Mouse (Mus musculus): ENCODE measurements around the gene Lrrc3.
A peak's percentile ranks its signal among the peaks of the same experiment; 100 is the strongest.
"Not testable (repeated sequence)": the region's sequence is repeated elsewhere in the genome, so short reads cannot be mapped to it uniquely, and the experiment has no call there.

Gene Lrrc3

GRCm38 (mm10) chr10:77902211-77902893 is at the start of gene Lrrc3:
TSS of gene Lrrc3 (minus strand) at chr10:77902536.
- peak in 1 of 2 experiments; percentile 16 for DNase-seq (ENCODE audit: low spot score in 2 of 2)

- not testable (repeated sequence) for DNase-seq (ENCODE audit: low spot score in 2 of 2)
Observed at GRCm38 (mm10) chr10:77950468-77950867, 48.1 kb upstream of the Lrrc3 start.

- no peak for DNase-seq (ENCODE audit: low spot score in 2 of 2)
Observed at GRCm38 (mm10) chr10:77939685-77940084, 37.3 kb upstream of the Lrrc3 start.

- no peak for DNase-seq (ENCODE audit: low spot score in 2 of 2)
Observed at GRCm38 (mm10) chr10:77927375-77927774, 25.0 kb upstream of the Lrrc3 start.

- peak; percentile 47 to 67 for DNase-seq (ENCODE audit: low spot score in 2 of 2)
Observed at GRCm38 (mm10) chr10:77926140-77926539, 23.8 kb upstream of the Lrrc3 start.

- no peak for DNase-seq (ENCODE audit: low spot score in 2 of 2)
Observed at GRCm38 (mm10) chr10:77922681-77923080, 20.3 kb upstream of the Lrrc3 start.

GRCm38 (mm10) chr10:77921009-77921408 is 18.7 kb upstream of the Lrrc3 start:
- no peak for DNase-seq (ENCODE audit: low spot score in 2 of 2)

- DNase-seq (ENCODE audit: low spot score in 2 of 2): peak; percentile 38 to 57
Observed at GRCm38 (mm10) chr10:77916636-77917335, 14.4 kb upstream of the Lrrc3 start.

GRCm38 (mm10) chr10:77913292-77913691 is 11.0 kb upstream of the Lrrc3 start:
- no peak for DNase-seq (ENCODE audit: low spot score in 2 of 2)

- DNase-seq (ENCODE audit: low spot score in 2 of 2): no peak
Observed at GRCm38 (mm10) chr10:77912605-77913004, 10.3 kb upstream of the Lrrc3 start.

- DNase-seq (ENCODE audit: low spot score in 2 of 2): peak in 1 of 2 experiments; percentile 37
Observed at GRCm38 (mm10) chr10:77902894-77903715, 769 bp upstream of the Lrrc3 start.

- no peak for DNase-seq (ENCODE audit: low spot score in 2 of 2)
Observed at GRCm38 (mm10) chr10:77901871-77902210, 495 bp downstream of the Lrrc3 start.

GRCm38 (mm10) chr10:77900903-77901818 is 1.2 kb downstream of the Lrrc3 start:
- no peak for DNase-seq (ENCODE audit: low spot score in 2 of 2)

- no peak for DNase-seq (ENCODE audit: low spot score in 2 of 2)
Observed at GRCm38 (mm10) chr10:77900126-77900525, 2.2 kb downstream of the Lrrc3 start.

GRCm38 (mm10) chr10:77895562-77895961 is 6.8 kb downstream of the Lrrc3 start:
- no peak for DNase-seq (ENCODE audit: low spot score in 2 of 2)

GRCm38 (mm10) chr10:77890987-77891565 is 11.3 kb downstream of the Lrrc3 start:
- no peak for DNase-seq (ENCODE audit: low spot score in 2 of 2)

- no peak for DNase-seq (ENCODE audit: low spot score in 2 of 2)
Observed at GRCm38 (mm10) chr10:77886007-77886747, 16.2 kb downstream of the Lrrc3 start.

- DNase-seq (ENCODE audit: low spot score in 2 of 2): no peak
Observed at GRCm38 (mm10) chr10:77882553-77882952, 19.8 kb downstream of the Lrrc3 start.

GRCm38 (mm10) chr10:77880305-77880704 is 22.0 kb downstream of the Lrrc3 start:
- DNase-seq (ENCODE audit: low spot score in 2 of 2): no peak

- no peak for DNase-seq (ENCODE audit: low spot score in 2 of 2)
Observed at GRCm38 (mm10) chr10:77878985-77879384, 23.4 kb downstream of the Lrrc3 start.

All from natural killer cell, adult 2 months (primary cell).